Mouse (Mus musculus): ENCODE measurements at regions not wholly inside any gene's neighbourhood (a gene's known extent, or its start where the extent isn't known, plus 50 kb on each side); places are given as distances from the start of the nearest gene placed in this dataset.

- TF ChIP-seq EP300 (IDR thresholded peaks at IDR 0.05; ENCODE audit: low read depth): no peak
- no peak for TF ChIP-seq CTCF (IDR thresholded peaks at IDR 0.05; ENCODE audit: low read depth)
Measured at GRCm38 (mm10) chr8:44867202-44867601, 68.0 kb upstream of the Fat1 start.
